Mouse (Mus musculus) MEL-GATA-1-ER (cell line): ENCODE measurements around the gene Gucy2g.
"Not testable (repeated sequence)": the region's sequence is repeated elsewhere in the genome, so short reads cannot be mapped to it uniquely, and the experiment has no call there.

Source experiments
- DNase-seq: peaks from one replicate; pipeline ENCODE4 v3.0.0-alpha.2; 2012; ENCODE audit warnings: low read depth; ENCODE audit errors: extremely low read depth

Gene Gucy2g

GRCm38 (mm10) chr19:55207746-55208538, 33.1 kb downstream of the Gucy2g start:
- peak; percentile 82 for DNase-seq

DNA sequence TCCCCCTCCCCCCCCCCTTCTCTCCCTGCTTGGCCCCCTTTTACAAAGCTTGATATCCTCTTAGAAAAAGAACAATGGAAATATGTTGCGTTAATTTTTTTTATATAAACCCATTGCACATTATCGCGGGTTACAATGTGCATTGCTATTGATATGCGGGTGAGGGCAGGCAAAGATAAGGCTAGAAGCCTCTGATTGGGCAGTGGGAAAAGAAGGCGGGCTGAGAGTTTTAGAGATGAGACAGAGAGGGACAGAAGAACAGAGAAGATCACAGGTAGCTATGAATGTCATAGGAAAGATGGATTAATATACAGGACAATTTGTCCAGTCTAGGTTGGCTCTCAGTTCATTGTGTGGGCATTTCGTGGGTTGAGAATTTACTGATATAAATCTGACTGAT, 33.8 kb downstream of the Gucy2g start:
- DNase-seq: peak; percentile 92

DNA sequence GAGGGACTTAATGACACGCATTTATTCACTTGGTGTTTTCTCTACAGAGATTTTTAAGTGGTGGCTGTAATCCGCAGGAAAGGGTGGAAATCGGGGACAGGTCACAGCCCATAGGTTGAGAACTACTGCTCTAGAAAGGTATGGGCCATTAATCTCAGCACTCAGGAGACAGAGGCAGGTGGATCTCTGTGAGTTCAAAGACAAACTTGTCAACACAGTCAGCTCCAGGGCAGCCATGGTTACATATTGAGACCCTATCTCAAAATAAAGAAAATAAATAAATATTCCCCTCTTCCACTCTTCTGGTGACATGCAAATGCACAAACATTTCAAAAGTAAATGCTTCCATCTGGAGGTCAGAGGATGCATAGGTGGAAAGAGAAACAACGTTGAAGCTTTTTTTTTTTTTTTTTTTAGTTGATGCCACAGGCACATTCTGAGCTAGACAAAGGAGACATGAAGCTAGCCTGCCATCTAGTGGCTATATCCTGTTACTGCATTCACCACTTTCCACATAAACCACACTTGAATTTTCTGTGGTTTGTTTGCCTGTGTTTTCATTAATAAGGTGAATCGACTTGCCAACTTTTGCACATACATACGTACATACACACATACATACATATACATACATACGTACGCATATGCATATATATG, 34.4 kb downstream of the Gucy2g start:
- DNase-seq: peak; percentile 93

- DNase-seq: peak; percentile 53
Observed at GRCm38 (mm10) chr19:55198303-55198702, 42.7 kb downstream of the Gucy2g start.

GRCm38 (mm10) chr19:55195574-55195973, 45.5 kb downstream of the Gucy2g start:
- no peak for DNase-seq

- no peak for DNase-seq
Observed at GRCm38 (mm10) chr19:55194520-55195170, 46.4 kb downstream of the Gucy2g start.

DNA sequence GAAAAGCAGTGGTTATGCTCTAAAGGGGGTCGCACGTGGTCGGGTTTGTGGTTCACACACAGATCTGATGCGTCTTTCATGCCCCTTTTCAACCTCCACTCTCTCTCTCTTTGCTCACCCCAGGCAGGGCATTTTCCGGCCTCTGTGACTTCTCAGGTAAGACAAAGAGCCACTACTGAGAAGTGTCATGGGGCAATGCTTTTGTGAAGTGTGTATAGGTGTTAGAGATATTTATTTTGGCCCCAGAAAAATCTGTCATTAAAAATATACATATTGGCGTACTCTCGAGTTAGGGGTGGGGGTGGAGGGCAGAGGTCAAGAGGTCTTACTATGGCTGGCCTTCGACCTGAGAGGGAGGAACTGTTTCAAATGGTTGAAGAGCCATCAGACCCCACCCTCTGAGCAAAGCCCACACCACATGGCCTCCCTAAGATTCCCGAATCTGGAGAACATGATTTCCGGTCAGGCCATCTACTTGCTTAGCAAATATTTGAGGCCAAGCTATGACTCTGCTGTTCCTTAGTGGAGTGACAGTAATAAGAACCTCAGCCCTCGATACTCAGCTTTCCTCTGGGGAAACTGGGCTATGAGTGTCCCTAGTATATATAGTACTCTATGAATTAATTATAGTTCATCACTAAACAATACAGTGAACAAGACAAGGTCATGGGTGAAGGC, 47.2 kb downstream of the Gucy2g start:
- no peak for DNase-seq

- no peak for DNase-seq
Observed at GRCm38 (mm10) chr19:55192254-55192945, 48.6 kb downstream of the Gucy2g start.

DNA sequence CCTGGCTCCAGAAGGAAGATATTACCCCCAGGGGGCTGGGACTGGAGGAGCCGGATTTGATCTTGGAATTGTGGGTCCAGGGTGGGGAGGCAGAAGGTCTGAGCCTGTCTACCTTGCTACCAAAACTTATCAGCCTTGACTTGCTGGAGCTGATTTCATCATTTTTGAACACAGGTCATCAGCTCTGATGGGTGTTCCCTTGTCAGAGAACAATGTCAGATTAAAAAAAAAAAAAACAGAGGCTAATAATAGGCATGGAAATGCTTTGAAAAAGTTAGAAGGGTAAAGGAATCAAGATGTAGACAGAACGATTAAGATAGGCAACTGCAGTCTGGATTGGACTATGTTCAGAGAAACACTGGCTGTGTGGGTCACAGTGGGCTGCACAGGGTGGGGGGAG, 49.4 kb downstream of the Gucy2g start:
- DNase-seq: no peak

GRCm38 (mm10) chr19:55190065-55190464, 51.0 kb downstream of the Gucy2g start:
- DNase-seq: no peak

DNA sequence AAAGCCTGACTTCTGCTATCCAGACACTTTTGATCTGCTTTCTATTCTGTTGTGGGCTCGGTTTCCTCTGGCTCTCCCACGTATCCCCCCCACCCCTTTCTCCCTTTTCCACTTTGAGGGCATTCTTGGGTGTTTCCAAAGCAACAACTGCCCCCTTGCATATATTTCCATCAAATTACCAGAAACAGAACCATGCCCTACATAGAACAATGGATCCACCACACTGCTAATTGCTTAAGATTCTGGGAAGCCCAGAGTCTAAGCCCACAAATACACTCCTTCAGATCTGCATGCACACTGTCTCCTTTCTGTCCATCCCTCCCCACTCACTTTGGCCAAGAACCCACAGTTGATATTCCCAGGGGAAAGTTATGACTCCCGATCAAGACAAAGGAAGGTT, 55.4 kb downstream of the Gucy2g start:
- DNase-seq: no peak

DNA sequence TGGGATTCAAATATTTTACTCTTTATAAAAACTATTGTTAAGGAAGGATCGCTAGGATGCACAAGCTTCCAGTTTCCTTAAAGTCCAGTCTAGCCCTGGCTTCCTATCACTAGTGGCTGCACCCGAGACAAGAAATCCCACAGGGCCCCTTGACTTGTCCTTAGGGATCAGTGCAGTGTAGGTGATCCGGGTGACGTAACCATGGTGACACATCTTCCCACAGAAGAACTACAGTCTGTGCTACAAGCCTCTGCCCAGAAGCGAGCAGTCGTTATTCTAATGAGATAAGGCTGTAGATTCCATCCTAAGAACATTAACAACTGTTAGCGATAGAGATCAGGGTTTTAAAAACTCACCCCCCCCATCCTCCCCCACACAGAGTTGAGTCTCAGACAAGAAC, 56.0 kb downstream of the Gucy2g start:
- DNase-seq: no peak

- DNase-seq: no peak
Observed at GRCm38 (mm10) chr19:55184442-55184841, 56.6 kb downstream of the Gucy2g start.

GRCm38 (mm10) chr19:55180433-55180832, 60.6 kb downstream of the Gucy2g start, which contains the start of gene Tectb:
Gene Tectb (plus strand): TSS chr19:55180733.
- DNase-seq: no peak

DNA sequence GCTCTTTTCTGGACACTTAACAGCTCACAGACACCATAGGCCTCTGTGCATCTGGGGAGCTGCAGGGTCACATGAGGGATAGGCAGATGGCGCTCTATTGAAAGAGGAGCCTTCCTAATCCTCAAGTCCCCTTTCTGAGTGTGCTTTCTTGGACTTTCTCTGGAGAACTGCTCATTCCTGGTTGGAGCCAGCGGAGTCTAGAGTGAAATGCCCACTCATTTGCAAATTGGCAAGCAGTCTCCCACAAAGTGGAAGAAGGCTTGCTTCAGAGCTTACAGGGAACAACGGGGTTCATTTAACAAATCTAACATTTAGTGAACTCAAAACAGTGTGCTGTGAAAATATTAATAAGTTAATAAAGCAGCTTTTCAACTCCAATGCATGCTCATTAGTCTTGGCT, 63.9 kb downstream of the Gucy2g start:
- DNase-seq: no peak

GRCm38 (mm10) chr19:55171585-55171984, 69.5 kb downstream of the Gucy2g start:
- DNase-seq: no peak

DNA sequence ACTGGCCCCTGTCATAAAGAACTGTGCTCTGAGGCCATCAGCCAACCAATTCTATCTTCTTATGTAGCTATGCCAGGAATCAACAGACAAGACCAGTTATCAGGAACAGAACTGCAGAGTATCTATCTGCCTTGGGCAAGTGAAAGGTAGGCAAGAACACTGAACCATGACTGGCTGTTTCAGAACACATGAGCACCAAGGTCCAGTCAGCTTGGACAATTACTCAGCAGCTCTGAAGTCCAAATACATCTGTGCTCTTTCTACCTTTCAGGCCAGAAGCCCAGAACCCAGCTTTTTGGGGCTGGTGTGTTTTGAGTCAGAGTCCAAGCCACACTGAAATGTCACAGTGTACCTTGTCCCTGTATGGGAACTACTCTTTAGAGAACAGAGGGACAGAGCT, 70.6 kb downstream of the Gucy2g start:
- DNase-seq: no peak

DNA sequence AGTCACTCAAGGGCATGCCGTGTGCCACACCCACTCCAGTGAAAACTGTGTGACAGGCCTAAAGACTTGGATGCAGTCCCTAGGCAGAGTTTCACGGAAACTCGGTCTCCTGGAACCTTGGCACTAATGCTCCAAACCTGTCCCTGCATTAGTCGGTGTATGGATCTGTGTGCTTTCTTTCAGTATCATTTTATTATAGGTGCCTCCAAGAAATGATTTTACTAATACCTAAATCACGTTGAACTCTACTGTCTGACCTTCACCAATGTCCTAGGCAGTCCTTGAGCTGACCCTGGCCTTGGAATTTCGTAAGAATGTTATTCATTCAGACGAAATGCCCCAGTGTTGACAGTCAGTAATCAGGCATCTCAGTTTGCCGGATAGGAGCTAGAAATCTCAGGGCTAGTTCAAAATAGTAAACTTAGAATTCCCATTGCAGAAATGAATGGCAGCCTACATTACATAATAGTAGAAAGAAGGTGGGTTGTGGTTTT, 71.8 kb downstream of the Gucy2g start:
- not testable (repeated sequence) for DNase-seq

DNA sequence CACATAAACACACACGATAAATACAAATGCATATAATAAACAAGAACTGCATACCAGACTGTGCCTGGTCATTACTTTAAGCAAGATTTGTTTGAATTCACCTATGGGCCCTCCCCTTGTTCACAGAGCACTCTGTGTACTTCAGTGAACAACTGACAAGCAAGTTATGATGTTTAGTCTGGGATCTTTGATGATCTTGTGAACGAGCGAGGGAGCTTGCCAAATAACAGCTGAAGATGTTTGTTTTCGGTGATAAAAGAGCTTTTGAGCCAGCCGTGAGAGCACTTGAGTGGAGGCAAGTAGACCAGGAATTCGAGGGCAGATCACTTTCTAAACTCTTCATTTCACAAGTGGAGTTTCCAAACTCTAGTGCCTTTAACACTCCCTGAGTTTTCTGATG, 72.7 kb downstream of the Gucy2g start:
- no peak for DNase-seq

GRCm38 (mm10) chr19:55167741-55168140, 73.3 kb downstream of the Gucy2g start:
- DNase-seq: no peak

DNA sequence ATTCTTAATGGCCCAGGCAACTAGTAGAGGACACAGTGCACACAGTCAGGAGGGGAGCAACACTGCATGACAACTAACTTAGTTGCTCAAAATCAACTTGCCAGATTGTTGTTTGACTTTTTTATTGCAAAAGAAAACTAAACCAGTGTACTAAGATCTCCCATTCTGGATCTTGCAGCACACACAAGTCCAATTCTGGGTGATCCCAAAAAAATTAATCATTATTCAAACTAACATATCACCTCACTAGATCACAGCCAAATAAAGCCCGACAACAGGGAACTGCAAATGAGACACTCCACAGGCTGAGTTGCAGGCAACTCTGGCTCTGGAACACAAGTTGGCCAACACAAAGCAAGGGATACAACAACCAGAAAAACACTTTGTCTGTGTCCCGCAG, 74.3 kb downstream of the Gucy2g start:
- no peak for DNase-seq
